Mouse (Mus musculus) telencephalon, adult 2 months (tissue): ENCODE results near the gene Cav3.

ENCODE experiments used
- DNase-seq: peaks from one replicate; pipeline ENCODE4 v3.0.0-alpha.2; 2011; ENCODE audit warnings: low read depth, low spot score

Gene Cav3

GRCm38 (mm10) chr6:112459341-112459749 lies at the start of gene Cav3:
Gene Cav3 (plus strand): TSS chr6:112459505.
- no peak for DNase-seq

DNA sequence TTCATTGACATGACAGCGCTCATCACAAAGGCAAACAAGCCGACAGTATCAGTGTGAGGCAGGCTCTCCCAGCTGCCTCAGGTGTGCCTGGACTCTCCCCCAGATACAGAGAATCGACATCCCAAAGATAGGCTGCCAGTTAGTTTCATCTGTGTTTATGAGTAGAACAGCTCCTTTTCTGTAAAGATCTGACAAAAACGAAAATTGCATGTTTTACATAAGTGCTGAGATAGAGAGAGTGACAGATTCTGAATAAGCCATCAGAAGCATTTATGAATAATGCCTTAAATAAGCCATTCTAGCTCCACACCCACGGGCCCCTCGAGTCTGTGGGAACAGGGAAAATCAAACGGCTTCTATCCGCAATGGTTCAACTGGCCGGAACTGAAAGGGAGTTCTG lies 40.0 kb upstream of the Cav3 start:
- peak; percentile 46 for DNase-seq

GRCm38 (mm10) chr6:112420883-112421282 lies 38.4 kb upstream of the Cav3 start:
- no peak for DNase-seq

GRCm38 (mm10) chr6:112423746-112424501 lies 35.4 kb upstream of the Cav3 start:
- peak; percentile 68 for DNase-seq

DNA sequence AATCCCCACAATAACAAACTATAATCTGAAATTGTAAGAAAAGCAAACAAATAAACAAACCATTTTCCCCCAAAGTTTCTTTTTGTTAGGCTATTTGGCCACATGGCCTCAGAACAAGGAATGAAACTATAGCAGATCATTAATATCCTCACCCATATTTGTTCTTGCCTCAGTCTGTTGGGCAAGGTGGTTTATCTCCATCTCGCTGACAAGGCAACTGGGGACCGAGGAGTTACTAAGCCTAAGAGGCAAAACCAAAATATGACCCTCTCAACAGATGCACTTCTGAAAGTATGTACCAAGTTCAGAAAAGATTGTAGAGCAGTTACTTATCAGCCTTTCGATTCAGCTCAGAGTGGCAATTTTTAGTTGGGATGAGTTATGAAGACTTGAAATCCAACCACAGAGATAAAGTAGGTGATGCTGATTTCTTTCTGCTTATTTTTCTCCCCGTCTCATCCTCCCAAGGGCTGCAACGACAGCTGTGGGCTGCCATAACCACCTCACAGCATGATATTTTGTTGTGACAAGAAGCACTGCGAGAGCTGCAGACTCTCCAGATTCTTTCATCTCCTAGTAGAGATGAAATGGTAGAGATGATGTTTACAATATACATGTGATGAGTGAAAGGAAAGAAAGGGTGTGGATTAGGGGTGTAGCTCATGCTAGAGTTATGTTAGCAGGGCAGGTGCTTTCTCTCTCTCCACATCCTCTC lies 33.1 kb upstream of the Cav3 start:
- peak; percentile 22 for DNase-seq

DNA sequence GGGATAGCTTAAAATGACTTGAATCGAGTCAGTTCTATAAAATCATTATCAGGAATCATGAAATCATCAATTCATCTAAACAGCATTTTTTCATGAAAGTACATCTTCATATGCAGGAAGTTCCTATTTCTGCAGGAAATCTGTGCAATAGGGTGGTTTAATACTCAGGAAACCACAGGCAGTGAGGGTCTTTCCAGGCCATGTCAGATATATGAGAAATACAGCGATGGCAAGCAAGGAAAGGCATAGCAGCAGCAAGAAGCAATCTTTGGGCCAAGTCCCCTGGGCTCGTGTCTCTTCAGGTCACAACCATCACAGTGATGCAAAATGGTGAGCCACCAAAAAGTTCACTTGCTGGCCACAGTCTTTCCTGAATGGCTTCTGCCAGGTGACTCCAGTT lies 13.6 kb upstream of the Cav3 start:
- DNase-seq: no peak

DNA sequence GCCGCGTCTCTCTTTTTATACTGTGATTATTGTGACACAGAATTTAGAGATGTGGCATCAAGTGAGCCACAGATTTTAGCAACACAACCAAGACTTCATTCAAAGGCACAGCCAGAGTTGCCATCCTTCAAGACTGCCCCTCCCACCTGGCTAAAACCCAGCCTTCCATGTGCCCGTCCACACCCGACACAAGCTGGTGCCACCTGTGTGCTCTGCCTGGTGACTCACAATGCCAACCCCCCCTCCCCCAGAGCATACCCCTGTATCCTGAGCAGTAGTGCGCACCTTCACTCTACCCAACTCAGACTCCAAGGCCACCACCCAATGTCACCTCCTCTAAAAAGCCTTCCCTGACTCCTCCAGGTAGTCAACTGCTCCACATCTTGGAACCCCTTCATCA lies 2.2 kb downstream of the Cav3 start:
- DNase-seq: no peak

DNA sequence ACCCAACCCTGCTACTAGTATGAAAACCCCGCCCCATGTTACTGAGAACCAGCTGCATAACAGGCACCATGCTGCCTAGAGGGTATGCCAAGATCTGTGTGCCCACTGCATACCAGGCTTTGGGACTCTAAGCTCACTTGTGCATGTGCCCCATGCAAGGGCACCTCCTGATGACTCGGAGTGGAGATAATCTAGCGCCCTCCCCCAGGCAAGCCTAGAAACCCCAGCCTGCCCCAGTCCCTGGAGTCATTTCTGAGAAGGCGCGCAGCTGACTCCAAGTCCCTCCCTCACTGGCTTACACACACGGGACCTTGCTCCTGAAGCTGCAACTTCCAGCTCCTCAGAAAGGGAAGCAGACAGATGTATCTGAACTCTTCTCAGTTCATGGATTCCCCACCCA lies 4.0 kb downstream of the Cav3 start:
- DNase-seq: no peak

GRCm38 (mm10) chr6:112465441-112465840 lies 6.1 kb downstream of the Cav3 start:
- DNase-seq: peak; percentile 18

GRCm38 (mm10) chr6:112466001-112466400 lies 6.7 kb downstream of the Cav3 start:
- no peak for DNase-seq

- no peak for DNase-seq
Measured at GRCm38 (mm10) chr6:112471644-112472043, 12.3 kb downstream of the Cav3 start.

DNA sequence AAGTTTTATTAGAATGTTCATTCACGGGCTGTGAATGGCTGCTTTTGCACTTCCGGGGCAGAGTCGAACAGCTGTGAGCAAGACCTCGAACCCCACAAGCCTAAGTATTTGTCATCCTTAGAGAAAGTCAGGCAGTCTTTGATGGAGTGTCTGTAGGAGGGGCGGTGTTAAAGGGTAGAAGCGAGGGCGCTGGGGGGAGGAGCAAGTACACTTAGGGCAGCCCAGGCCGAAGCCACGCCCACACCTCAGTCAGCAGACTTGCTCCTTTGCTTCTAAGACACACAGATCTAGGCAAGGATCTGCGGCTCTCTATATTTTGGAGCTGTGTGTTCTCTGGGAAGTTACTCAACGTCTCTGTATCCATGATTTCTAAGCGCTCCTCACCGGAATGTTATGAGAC lies 20.6 kb downstream of the Cav3 start:
- no peak for DNase-seq

- DNase-seq: no peak
Measured at GRCm38 (mm10) chr6:112484316-112484715, 25.0 kb downstream of the Cav3 start.

DNA sequence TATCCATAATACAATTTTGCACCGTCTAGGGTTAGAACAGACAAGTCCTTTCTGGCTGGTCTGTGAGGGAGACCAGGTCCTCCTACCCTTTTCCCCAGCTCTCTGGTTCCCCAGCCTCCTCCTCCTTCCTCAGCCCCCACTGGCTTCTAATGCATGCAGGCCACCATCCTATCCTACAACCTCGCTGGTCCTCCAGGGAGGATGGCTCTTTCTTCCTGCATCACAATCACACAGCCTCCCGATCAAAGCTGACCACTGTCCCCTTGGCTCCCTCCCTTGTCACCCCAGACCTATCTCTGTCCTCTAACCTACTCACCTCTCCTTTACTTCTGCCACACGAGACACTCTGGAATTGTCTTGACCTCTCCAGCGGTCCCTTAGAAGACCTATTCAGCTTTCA lies 28.7 kb downstream of the Cav3 start:
- no peak for DNase-seq

DNA sequence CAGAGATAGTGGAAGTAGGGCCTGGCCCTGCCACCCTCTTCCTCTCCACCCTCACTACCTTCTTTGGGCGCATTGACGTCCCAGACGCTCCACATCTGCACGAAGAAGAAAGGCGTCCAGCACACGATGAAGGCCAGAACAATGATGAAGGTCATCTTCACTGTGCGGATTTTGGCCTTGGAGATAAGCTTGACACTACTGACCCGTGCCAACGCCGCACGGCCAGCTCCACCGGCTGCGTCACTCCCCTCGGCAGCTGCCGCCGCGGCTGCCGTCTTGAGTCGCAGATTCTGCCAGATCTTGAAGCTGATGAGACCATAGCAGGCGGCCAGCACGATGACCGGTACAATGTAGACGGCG lies 29.5 kb downstream of the Cav3 start:
- no peak for DNase-seq

- no peak for DNase-seq
Measured at GRCm38 (mm10) chr6:112489181-112489909, 30.0 kb downstream of the Cav3 start.

GRCm38 (mm10) chr6:112489910-112490559 lies 30.7 kb downstream of the Cav3 start, which contains the start of gene Oxtr:
Gene Oxtr (minus strand): TSS chr6:112489943.
- no peak for DNase-seq

GRCm38 (mm10) chr6:112490625-112491242 lies 31.4 kb downstream of the Cav3 start:
- peak; percentile 42 for DNase-seq

- DNase-seq: no peak
Measured at GRCm38 (mm10) chr6:112491521-112491920, 32.2 kb downstream of the Cav3 start.

DNA sequence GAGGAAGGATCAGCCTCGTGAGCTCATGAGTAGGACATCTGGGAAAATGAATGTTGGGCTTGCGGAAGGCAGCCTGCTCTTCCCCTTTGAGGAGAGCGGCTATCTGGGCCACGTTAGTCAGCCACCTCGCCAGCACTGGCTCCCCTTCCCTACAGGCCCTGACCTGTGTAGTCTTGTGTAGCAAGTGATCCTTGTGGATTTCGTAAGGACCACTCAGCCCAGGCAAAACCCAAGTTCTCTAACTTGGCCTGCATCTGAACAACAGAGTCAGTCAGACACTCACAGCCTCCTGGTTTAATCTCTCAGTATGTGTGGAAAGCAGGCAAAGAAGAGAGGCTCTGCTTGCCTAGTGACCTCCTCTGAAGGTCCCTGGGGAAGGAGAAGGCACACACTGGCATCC lies 33.4 kb downstream of the Cav3 start:
- DNase-seq: no peak

DNA sequence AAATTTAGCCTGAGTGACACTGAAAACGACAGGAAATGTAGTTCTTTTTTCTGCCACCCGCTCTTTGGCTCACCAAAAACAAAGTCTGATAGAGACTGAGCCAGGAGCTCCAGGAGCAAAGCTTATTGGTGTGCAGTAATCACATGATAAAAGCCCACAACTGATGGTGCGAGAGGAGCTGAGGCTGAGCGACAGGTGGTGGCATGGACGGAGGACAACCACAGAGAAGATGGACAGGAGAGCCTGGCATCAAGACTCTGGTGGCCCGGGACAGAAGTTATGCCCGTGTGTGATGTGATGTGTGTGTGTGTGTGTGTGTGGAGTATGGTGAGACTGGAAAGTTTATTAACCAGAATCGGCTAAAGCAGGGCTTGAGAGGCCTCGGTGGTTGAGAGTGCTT lies 34.1 kb downstream of the Cav3 start:
- DNase-seq: no peak
